Mouse (Mus musculus): ENCODE data around the gene Sfta2. TPM values are rescaled to one million over a fixed set of nuclear protein-coding genes. Genes with fewer than 3 reads are reported as not detected.

The Sfta2 gene
- 0.40 TPM in 1 of 2 replicates, not detected in the other for polyA plus RNA-seq (2015; fragmentation: Nextera tagmentation; extraction: Ambion mirVana)

DNA sequence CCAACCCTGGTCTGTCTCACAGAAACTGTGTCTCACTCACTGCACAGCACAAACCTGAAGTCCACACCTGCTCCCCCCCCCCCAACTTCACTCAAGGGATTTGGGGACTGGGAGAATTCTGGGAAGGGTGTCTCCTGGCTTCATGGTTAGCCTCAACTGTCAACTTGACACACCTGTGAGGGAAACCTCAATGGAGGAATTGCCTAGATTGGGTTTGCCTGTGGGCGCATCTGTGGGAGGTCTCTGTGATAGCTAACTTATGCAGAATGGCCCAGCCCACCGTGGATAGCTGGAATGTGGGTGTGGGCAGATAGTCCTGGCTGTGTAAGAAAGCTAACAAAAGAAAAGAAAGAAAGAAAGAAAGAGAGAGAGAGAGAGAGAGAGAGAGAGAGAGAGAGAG is at the start of gene Sfta2:
TSS of gene Sfta2 (plus strand) at position 301 of the 400 bp plus-strand sequence.
- no peak for ATAC-seq (ENCODE audit: low FRiP score)
- Histone ChIP-seq H3K9ac (replicated peaks) (no peak within 1 kb of the TSS), H3K4me3 (replicated peaks) (no peak within 1 kb of the TSS), H3K27me3 (replicated peaks) (0 out of 2 replicates have a peak, but pooled peaks cover 3% of the 10 kb centered on the region), H3K36me3 (no peaks in the 10 kb centered on the region), H3K9me3 (replicated peaks) (no peaks in the 10 kb centered on the region), H3K4me1 (no peaks in the 10 kb centered on the region), H3K27ac (replicated peaks) (no peak within 1 kb of the TSS), H3K4me2 (no peak within 1 kb of the TSS)
- WGBS: 65% methylated on average over 2 of the region's 2 CpGs

DNA sequence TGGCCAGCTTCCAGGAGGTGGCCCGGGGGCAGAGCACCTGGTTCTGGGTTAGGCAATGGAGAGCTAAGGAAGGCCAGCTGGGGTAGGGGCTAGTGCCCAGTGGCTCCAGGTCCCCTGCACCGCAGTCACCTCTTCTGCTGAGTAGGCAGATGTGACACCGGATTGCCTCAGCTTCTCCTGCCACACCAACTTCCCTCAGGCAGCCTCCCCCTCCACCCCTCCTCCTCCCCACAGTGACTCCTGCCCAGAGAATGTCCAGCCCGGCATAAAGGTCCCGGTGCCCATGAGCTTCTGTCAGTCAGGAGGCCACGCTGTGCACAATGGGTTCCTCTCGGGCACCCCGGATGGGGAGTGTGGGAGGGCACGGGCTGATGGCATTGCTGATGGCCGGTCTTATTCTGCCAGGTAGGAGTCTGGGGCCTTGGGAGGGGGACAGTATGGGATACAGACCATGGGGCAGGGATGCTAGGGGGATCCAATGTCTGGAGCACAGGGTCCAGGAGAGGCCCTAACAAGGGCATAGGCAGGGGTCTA is 49.4 kb upstream of the Sfta2 start, which contains the start of gene Cdsn:
TSS of gene Cdsn (plus strand) at position 248 of the 534 bp plus-strand sequence.
- ATAC-seq (ENCODE audit: low FRiP score): no peak
- Histone ChIP-seq H3K4me1 (no peaks in the 10 kb centered on the region), H3K4me2 (no peak within 1 kb of the TSS), H3K36me3 (no peaks in the 10 kb centered on the region), H3K27ac (replicated peaks) (no peak within 1 kb of the TSS), H3K27me3 (replicated peaks) (no peaks in the 10 kb centered on the region), H3K9me3 (replicated peaks) (no peaks in the 10 kb centered on the region), H3K9ac (replicated peaks) (no peak within 1 kb of the TSS), H3K4me3 (replicated peaks) (no peak within 1 kb of the TSS)
- WGBS: 74% methylated on average over 9 of the region's 10 CpGs

GRCm38 (mm10) chr17:35554321-35554720 is 47.0 kb upstream of the Sfta2 start:
- H3K36me3 ChIP-seq: no peaks in the 10 kb centered on the region
- H3K4me2 ChIP-seq: no peak overlapping the region
- no peaks in the 10 kb centered on the region for H3K4me1 ChIP-seq
- H3K27ac ChIP-seq (replicated peaks): no peak overlapping the region
- 87% methylated on average over 5 of the region's 5 CpGs for WGBS
- H3K27me3 ChIP-seq (replicated peaks): no peaks in the 10 kb centered on the region
- ATAC-seq (ENCODE audit: low FRiP score): no peak
- no peak overlapping the region for H3K4me3 ChIP-seq (replicated peaks)
- no peak overlapping the region for H3K9ac ChIP-seq (replicated peaks)
- no peaks in the 10 kb centered on the region for H3K9me3 ChIP-seq (replicated peaks)

DNA sequence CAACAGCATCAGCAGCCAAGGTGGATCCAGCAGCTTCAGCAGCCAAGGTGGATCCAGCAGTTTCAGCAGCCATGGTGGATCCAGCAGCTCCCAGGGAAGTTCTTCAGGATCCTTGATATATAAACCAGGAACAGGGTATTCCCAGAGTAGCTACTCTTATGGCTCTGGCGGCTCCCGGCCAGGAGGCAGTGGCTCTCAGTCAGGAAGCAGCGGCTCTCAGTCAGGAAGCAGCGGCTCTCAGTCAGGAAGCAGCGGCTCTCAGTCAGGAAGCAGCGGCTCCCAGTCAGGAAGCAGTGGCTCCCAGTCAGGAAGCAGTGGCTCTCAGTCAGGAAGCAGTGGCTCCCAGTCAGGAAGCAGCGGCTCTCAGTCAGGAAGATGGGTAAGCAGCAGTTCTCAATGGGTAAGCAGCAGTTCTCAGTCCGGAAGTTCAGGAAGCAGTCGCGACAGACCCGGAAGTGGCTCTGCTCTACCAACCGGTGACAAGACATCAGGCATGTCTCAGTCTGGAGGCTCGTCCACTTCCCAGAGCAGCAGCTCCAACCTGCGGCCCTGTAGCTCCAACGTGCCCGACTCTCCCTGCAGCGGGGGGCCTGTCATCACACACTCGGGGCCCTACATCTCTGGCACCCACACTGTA is 46.5 kb upstream of the Sfta2 start:
- WGBS: 94% methylated on average over 18 of the region's 18 CpGs
- Histone ChIP-seq H3K9ac (replicated peaks) (no peak overlapping the region), H3K9me3 (replicated peaks) (no peaks in the 10 kb centered on the region), H3K4me3 (replicated peaks) (no peak overlapping the region), H3K27ac (replicated peaks) (no peak overlapping the region), H3K4me1 (no peaks in the 10 kb centered on the region), H3K27me3 (replicated peaks) (no peaks in the 10 kb centered on the region), H3K4me2 (no peak overlapping the region), H3K36me3 (no peaks in the 10 kb centered on the region)
- ATAC-seq (ENCODE audit: low FRiP score): no peak

DNA sequence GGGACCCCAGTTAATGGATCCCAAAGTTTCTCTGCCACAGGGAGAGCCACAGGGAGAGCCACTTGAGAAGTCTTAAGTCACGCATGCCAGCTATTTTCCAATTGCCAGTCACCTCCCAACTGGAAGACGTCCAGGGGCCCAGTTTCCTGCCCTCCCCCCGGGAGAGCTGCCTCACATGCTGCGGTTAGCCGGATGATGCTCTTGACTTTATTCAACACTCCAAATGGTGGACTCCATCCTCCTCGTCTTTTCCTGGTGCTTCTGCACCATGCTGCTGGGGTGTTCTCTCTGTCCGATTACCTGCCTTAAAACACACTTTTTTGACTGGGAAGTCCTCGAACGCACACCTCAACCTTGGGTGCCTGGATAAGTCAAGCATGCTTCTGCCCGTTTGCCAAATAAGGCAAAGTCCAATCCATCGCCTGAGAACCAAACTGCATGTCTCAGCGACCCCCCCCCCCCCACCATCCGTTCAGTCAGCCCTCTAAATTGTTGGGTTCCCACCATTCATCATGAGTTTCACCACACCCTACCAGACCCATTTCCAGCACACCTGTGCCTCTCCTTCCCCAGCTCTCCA is 45.1 kb upstream of the Sfta2 start:
- H3K4me3 ChIP-seq (replicated peaks): no peak overlapping the region
- 89% methylated on average over 12 of the region's 13 CpGs for WGBS
- no peak for ATAC-seq (ENCODE audit: low FRiP score)
- H3K9me3 ChIP-seq (replicated peaks): no peaks in the 10 kb centered on the region
- H3K27ac ChIP-seq (replicated peaks): no peak overlapping the region
- H3K36me3 ChIP-seq: no peaks in the 10 kb centered on the region
- H3K4me2 ChIP-seq: no peak overlapping the region
- no peaks in the 10 kb centered on the region for H3K27me3 ChIP-seq (replicated peaks)
- no peak overlapping the region for H3K9ac ChIP-seq (replicated peaks)
- H3K4me1 ChIP-seq: no peaks in the 10 kb centered on the region

- Histone ChIP-seq H3K4me3 (replicated peaks) (no peak overlapping the region), H3K9me3 (replicated peaks) (no peaks in the 10 kb centered on the region), H3K4me2 (no peak overlapping the region), H3K27me3 (replicated peaks) (no peaks in the 10 kb centered on the region), H3K36me3 (no peaks in the 10 kb centered on the region), H3K27ac (replicated peaks) (no peak overlapping the region), H3K9ac (replicated peaks) (no peak overlapping the region), H3K4me1 (no peaks in the 10 kb centered on the region)
- ATAC-seq (ENCODE audit: low FRiP score): no peak
- 32% methylated on average over 5 of the region's 5 CpGs for WGBS
Measured at GRCm38 (mm10) chr17:35556812-35557211, 44.5 kb upstream of the Sfta2 start.

DNA sequence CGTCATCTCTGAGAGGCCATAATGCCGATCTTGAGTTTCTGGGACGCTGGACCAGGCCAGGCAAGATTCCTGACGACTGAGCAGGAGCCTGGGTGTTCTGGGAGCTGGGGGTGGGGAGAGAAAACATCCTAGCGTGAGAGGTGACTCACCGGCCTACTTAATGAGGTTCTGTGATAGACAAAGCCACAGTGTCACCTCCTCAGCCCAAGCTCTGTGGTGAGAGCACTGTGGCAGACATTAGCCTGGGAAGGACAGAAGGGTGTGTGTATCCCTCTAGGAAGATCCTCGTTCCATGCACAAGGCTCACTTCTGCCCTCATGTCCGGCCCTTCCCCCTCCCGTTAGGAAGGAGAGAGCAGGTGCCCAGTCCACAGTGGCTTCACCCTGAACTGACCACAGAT is 44.0 kb upstream of the Sfta2 start:
- no peak overlapping the region for H3K9ac ChIP-seq (replicated peaks)
- ATAC-seq (ENCODE audit: low FRiP score): no peak
- H3K27me3 ChIP-seq (replicated peaks): no peaks in the 10 kb centered on the region
- no peak overlapping the region for H3K4me3 ChIP-seq (replicated peaks)
- no peak overlapping the region for H3K27ac ChIP-seq (replicated peaks)
- H3K4me2 ChIP-seq: no peak overlapping the region
- 75% methylated on average over 9 of the region's 9 CpGs for WGBS
- no peaks in the 10 kb centered on the region for H3K36me3 ChIP-seq
- H3K4me1 ChIP-seq: no peaks in the 10 kb centered on the region
- no peaks in the 10 kb centered on the region for H3K9me3 ChIP-seq (replicated peaks)

GRCm38 (mm10) chr17:35558216-35558615 is 43.1 kb upstream of the Sfta2 start:
- H3K9ac ChIP-seq (replicated peaks): no peak overlapping the region
- H3K27ac ChIP-seq (replicated peaks): no peak overlapping the region
- H3K4me3 ChIP-seq (replicated peaks): no peak overlapping the region
- ATAC-seq (ENCODE audit: low FRiP score): no peak
- H3K4me1 ChIP-seq: no peaks in the 10 kb centered on the region
- H3K27me3 ChIP-seq (replicated peaks): no peaks in the 10 kb centered on the region
- 65% methylated on average over 8 of the region's 8 CpGs for WGBS
- H3K9me3 ChIP-seq (replicated peaks): no peaks in the 10 kb centered on the region
- H3K36me3 ChIP-seq: no peaks in the 10 kb centered on the region
- no peak overlapping the region for H3K4me2 ChIP-seq

DNA sequence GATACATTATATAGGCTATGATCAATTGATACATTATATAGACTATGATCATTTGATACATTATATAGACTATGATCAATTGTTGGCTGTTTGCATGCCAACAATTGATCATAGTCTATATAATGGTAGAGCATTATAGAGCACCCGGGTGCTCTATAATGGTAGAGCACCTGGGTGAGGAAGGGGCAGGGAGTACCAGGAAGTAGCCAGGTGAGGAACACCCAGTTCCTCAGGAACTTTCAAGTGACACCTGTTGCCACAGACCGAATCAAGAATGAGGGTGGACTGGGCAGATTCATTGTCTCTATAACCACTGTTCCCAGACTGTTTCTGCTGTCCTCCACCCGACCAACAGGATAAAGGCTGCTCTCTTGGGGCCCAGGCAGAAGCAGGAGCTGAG is 34.2 kb upstream of the Sfta2 start, which contains the start of gene 2300002M23Rik:
TSS of gene 2300002M23Rik (plus strand) at position 301 of the 400 bp plus-strand sequence.
- WGBS: 61% methylated on average over 3 of the region's 3 CpGs
- Histone ChIP-seq H3K4me1 (peaks cover 13% of the 10 kb centered on the region), H3K36me3 (no peaks in the 10 kb centered on the region), H3K27me3 (replicated peaks) (peaks cover 13% of the 10 kb centered on the region), H3K4me2 (no peak within 1 kb of the TSS), H3K27ac (replicated peaks) (no peak within 1 kb of the TSS), H3K9ac (replicated peaks) (no peak within 1 kb of the TSS), H3K9me3 (replicated peaks) (no peaks in the 10 kb centered on the region), H3K4me3 (replicated peaks) (no peak within 1 kb of the TSS)
- ATAC-seq (ENCODE audit: low FRiP score): no peak

DNA sequence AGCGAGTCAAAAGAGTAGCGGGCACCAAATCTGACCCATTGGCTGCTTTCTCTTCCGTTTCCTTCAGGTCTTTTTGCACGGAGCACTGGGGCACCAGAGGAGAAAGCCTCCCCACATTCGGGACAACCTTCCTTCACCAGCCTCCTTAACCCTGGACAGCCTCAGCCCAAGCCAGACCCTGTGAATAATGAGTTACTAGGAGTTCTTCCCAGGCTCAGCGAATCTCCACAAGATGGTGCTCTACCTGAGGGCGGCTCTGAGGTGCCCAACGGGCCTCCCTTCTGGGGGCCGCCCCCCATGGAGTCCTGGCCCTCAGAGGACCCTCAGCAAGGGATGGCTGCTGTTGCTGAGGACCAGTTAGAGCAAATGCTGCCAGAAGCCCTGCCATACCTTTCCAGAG is 33.6 kb upstream of the Sfta2 start:
- no peak overlapping the region for H3K4me3 ChIP-seq (replicated peaks)
- no peak overlapping the region for H3K27ac ChIP-seq (replicated peaks)
- H3K4me2 ChIP-seq: no peak overlapping the region
- H3K9ac ChIP-seq (replicated peaks): no peak overlapping the region
- H3K9me3 ChIP-seq (replicated peaks): no peaks in the 10 kb centered on the region
- no peaks in the 10 kb centered on the region for H3K36me3 ChIP-seq
- peaks cover 13% of the 10 kb centered on the region for H3K27me3 ChIP-seq (replicated peaks)
- peaks cover 13% of the 10 kb centered on the region for H3K4me1 ChIP-seq
- no peak for ATAC-seq (ENCODE audit: low FRiP score)
- WGBS: 27% methylated on average over 9 of the region's 9 CpGs

DNA sequence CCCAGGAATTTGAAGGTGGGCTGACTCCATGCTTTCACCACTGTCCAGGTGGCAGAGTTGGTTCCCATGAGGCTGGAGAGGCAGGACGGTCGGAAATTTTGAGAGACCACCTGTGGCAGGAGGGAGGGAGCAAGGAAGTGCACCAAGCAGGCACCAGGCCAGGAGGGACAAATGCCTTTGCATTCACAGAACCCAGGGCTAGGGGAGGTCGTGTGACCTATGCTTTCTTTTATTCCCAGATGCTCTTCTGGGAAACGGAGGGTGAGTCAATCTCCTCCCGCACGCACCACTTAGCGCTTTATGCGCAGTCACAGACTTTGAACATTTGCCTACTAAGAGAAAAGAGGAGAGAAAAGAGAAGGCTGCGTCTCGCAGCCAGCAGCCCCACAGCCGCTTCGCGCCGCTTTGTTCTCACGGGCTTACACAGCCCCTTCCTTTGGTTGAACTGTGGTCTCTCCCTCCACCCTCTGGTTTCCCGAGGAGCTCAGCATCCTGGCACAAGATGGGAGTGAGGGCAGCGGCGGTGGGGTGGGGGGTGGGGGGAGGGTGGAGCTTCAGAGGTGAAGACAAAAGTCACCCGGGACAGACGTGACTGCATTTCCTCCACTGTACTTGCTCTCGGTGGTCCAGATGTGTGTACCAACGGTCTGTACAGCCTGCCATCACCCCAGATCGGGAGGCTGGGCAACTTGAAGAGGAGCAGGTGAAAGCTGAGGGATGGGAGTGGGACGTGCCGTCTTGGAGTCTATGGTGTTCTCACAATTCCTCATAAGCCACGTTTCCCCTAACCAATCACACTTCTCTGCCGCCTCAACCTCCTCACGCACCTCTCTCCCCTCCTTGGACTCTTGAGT is 32.0 kb upstream of the Sfta2 start:
- Histone ChIP-seq H3K27ac (replicated peaks) (no peak overlapping the region), H3K4me3 (replicated peaks) (peak overlapping the region; percentile 26), H3K9me3 (replicated peaks) (no peaks in the 10 kb centered on the region), H3K4me1 (peaks cover 13% of the 10 kb centered on the region), H3K9ac (replicated peaks) (0 out of 2 replicates have a peak overlapping the region, but pooled peaks have one; percentile 15), H3K27me3 (replicated peaks) (peaks cover 13% of the 10 kb centered on the region), H3K36me3 (no peaks in the 10 kb centered on the region), H3K4me2 (peak overlapping the region; percentile 58)
- 3% methylated on average over 28 of the region's 28 CpGs for WGBS
- peak; percentile 66; the same call in 1 of the 2 replicates for ATAC-seq (ENCODE audit: low FRiP score)
